Mouse (Mus musculus): Measurements from ENCODE around the gene Slc35e3.

GRCm38 (mm10) chr10:117740921-117741320, 5.2 kb downstream of the Slc35e3 start:
- TF ChIP-seq POLR2A (IDR thresholded peaks at IDR 0.05; ENCODE audit: insufficient read depth, low read depth, low read length) (no peak), CTCF (IDR thresholded peaks at IDR 0.05; ENCODE audit: insufficient read depth, low read depth, low read length) (no peak)

All from olfactory bulb, adult 2 months (tissue).